Mouse (Mus musculus) liver, embryonic 18 days (tissue): ENCODE measurements around the gene Krt15. TPM values are rescaled to one million over a fixed set of nuclear protein-coding genes. Genes with fewer than 3 reads are reported as not detected.

ENCODE experiments used
- polyA plus RNA-seq: library from polyadenylated mRNA; depleted of rRNA; stranded (reverse); fragments of >200 nt; gene quantifications from 2 replicates; pipeline ENCODE4 v1.2.3, GENCODE M21; 2012; rRNA removed

Krt15 gene
- polyA plus RNA-seq: 0.02 TPM in 1 of 2 replicates, not detected in the other

GRCm38 (mm10) chr11:100135731-100136130, at the start of gene Krt15:
Gene Krt15, minus strand, starts transcription at chr11:100135928.

GRCm38 (mm10) chr11:100148615-100149330, 13.0 kb upstream of the Krt15 start, which contains the start of gene Krt19:
Gene Krt19, minus strand, starts transcription at chr11:100148665.

GRCm38 (mm10) chr11:100121466-100121865, 14.3 kb downstream of the Krt15 start, which contains the start of gene Krt13:
Gene Krt13, minus strand, starts transcription at chr11:100121566.

GRCm38 (mm10) chr11:100105576-100106122, 30.1 kb downstream of the Krt15 start, which contains the start of gene Krt36:
Gene Krt36, minus strand, starts transcription at chr11:100105626.

GRCm38 (mm10) chr11:100096141-100096540, 39.6 kb downstream of the Krt15 start, which contains the start of gene Krt35:
Gene Krt35, minus strand, starts transcription at chr11:100096241.

GRCm38 (mm10) chr11:100087861-100088260, 47.9 kb downstream of the Krt15 start, which contains the start of gene Krt32:
Gene Krt32, minus strand, starts transcription at chr11:100088226.

Other genes with a start within 250 kb of the Krt15 start
- gene Krtap31-1, start 228.0 kb downstream of the Krt15 start, polyA plus RNA-seq: not detected in 2 replicates
- gene Gm11565, start 221.2 kb downstream of the Krt15 start, polyA plus RNA-seq: not detected in 2 replicates
- not detected in 2 replicates for gene Krtap31-2, start 199.6 kb downstream of the Krt15 start, polyA plus RNA-seq
- gene Krtap9-5, start 187.5 kb downstream of the Krt15 start, polyA plus RNA-seq: not detected in 2 replicates
- not detected in 2 replicates for gene Krtap29-1, start 156.9 kb downstream of the Krt15 start, polyA plus RNA-seq
- gene Krtap16-1, start 149.3 kb downstream of the Krt15 start, polyA plus RNA-seq: not detected in 2 replicates
- not detected in 2 replicates for gene Krtap17-1, start 141.9 kb downstream of the Krt15 start, polyA plus RNA-seq
- gene Krt33a, start 119.7 kb downstream of the Krt15 start, polyA plus RNA-seq: not detected in 2 replicates
- gene Krt33b, start 106.1 kb downstream of the Krt15 start, polyA plus RNA-seq: not detected in 2 replicates
- not detected in 2 replicates for gene Krt34, start 94.4 kb downstream of the Krt15 start, polyA plus RNA-seq
- gene Krt31, start 85.4 kb downstream of the Krt15 start, polyA plus RNA-seq: not detected in 2 replicates
- not detected in 2 replicates for gene Krt32, start 47.7 kb downstream of the Krt15 start, polyA plus RNA-seq
- not detected in 2 replicates for gene Krt35, start 39.7 kb downstream of the Krt15 start, polyA plus RNA-seq
- not detected in 2 replicates for gene Krt36, start 30.3 kb downstream of the Krt15 start, polyA plus RNA-seq
- not detected in 2 replicates for gene Krt13, start 14.4 kb downstream of the Krt15 start, polyA plus RNA-seq
- 7.7 and 10.3 TPM in 2 replicates for gene Krt19, start 12.7 kb upstream of the Krt15 start, polyA plus RNA-seq
- not detected in 2 replicates for gene Krt9, start 57.3 kb upstream of the Krt15 start, polyA plus RNA-seq
- gene Krt14, start 71.6 kb upstream of the Krt15 start, polyA plus RNA-seq: 0.66 and 0.87 TPM in 2 replicates
- not detected in 2 replicates for gene Krt16, start 113.0 kb upstream of the Krt15 start, polyA plus RNA-seq
- 0.17 and 0.23 TPM in 2 replicates for gene Krt17, start 125.1 kb upstream of the Krt15 start, polyA plus RNA-seq
- gene Krt42, start 133.9 kb upstream of the Krt15 start, polyA plus RNA-seq: not detected in 2 replicates
- gene Eif1, start 184.0 kb upstream of the Krt15 start, polyA plus RNA-seq: 204 and 219 TPM in 2 replicates
- not detected in 2 replicates for gene Gast, start 198.5 kb upstream of the Krt15 start, polyA plus RNA-seq
- 1.2 and 1.3 TPM in 2 replicates for gene Hap1, start 220.2 kb upstream of the Krt15 start, polyA plus RNA-seq